Mouse (Mus musculus) kidney, adult 2 months (tissue): Measurements from ENCODE around the gene Mtmr14.

Source experiments
- CTCF ChIP-seq: fragments of 200-500 bp; conservative IDR thresholded peaks from 2 replicates; pipeline ENCODE4 v1.5.1; 2011; ENCODE audit warnings: low read depth, mild to moderate bottlenecking, control low read depth, low read length, moderate library complexity, mixed read lengths; ENCODE audit not compliant: insufficient read depth, insufficient read length
- POLR2A ChIP-seq: fragments of 200-500 bp; IDR thresholded peaks from one replicate; pipeline ENCODE4 v1.6.1; 2011; ENCODE audit warnings: low read depth, low read length, control low read depth

GRCm38 (mm10) chr6:113238442-113238841 is 799 bp downstream of the Mtmr14 start:
- TF ChIP-seq CTCF (no peak), POLR2A (no peak)
